Mouse (Mus musculus) layer of hippocampus, adult 9-11 months (tissue): Measurements from ENCODE around the gene Insr.
"Not testable (repeated sequence)": the region's sequence is repeated elsewhere in the genome, so short reads cannot be mapped to it uniquely, and the experiment has no call there.

ENCODE experiments used
- DNase-seq: peaks from one replicate; pipeline ENCODE4 v3.0.0; 2022

Gene Insr

GRCm38 (mm10) chr8:3179930-3180329, 99.5 kb downstream of the Insr start:
- no peak for DNase-seq

GRCm38 (mm10) chr8:3177440-3177839, 102.0 kb downstream of the Insr start:
- no peak for DNase-seq

DNA sequence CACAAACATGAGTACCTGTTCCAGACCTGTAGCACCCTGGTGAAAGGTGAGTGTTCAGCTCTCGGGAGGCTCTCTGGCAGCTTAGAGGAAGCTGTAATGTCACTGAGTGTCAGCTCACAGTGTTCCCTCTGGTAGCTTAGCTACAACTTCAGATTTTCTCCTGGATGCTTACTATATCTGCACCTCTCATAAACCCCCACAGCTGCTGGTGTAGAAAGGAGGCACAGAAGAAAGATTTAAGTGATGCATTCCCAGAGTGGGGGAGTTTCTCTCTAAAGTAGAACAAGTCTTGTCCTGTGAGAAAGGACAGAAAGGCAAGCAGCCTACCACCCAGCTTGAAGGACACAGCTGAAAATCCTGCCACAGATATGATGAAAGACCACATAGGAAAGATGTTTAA, 107.2 kb downstream of the Insr start:
- no peak for DNase-seq

GRCm38 (mm10) chr8:3146506-3146905, 132.9 kb downstream of the Insr start:
- DNase-seq: no peak

GRCm38 (mm10) chr8:3100416-3100815, 179.0 kb downstream of the Insr start:
- not testable (repeated sequence) for DNase-seq
